Mouse (Mus musculus) midbrain, embryonic 10.5 days (tissue): ENCODE measurements around the gene Mif. TPM values are rescaled to one million over a fixed set of nuclear protein-coding genes. Genes with fewer than 3 reads are reported as not detected.
A peak's percentile ranks its signal among the peaks of the same experiment; 100 is the strongest.
"Not testable (repeated sequence)": the region's sequence is repeated elsewhere in the genome, so short reads cannot be mapped to it uniquely, and the experiment has no call there.

Experiments used
- DNase-seq: peaks from one replicate; pipeline ENCODE4 v3.0.0-alpha.2; 2017; ENCODE audit warnings: low spot score
- H3K27ac ChIP-seq: fragments of 300-500 bp; sonication (generic); replicated peaks from 2 replicates; pipeline ENCODE4 v1.5.1; 2016; ENCODE audit warnings: mild to moderate bottlenecking
- H3K27me3 ChIP-seq: fragments of 300-500 bp; sonication (generic); 2 replicates; pipeline ENCODE4 v1.6.1; 2016; ENCODE audit warnings: low read depth, mild to moderate bottlenecking; ENCODE audit not compliant: poor library complexity, severe bottlenecking
- H3K36me3 ChIP-seq: fragments of 300-500 bp; sonication (generic); 2 replicates; pipeline ENCODE4 v1.6.1; 2016; ENCODE audit warnings: mild to moderate bottlenecking, moderate library complexity
- H3K4me1 ChIP-seq: fragments of 300-500 bp; sonication (generic); 2 replicates; pipeline ENCODE4 v1.6.1; 2016
- H3K4me3 ChIP-seq: fragments of 300-500 bp; sonication (generic); 2 replicates; pipeline ENCODE4 v1.5.1; 2016; ENCODE audit warnings: mild to moderate bottlenecking, moderate library complexity
- H3K9me3 ChIP-seq: fragments of 300-500 bp; sonication (generic); replicated peaks from 2 replicates; pipeline ENCODE4 v1.6.1; 2016; ENCODE audit warnings: mild to moderate bottlenecking
- WGBS: fragments of 180-500 bp; shearing (Covaris S2); methylation state at CpG from one replicate; pipeline ENCODE4 v1.1.7; 2016; 5-methylcytosine and 5-hydroxymethylcytosine counted together
- polyA plus RNA-seq: library from polyadenylated mRNA; unstranded; fragments of >200 nt; fragmentation: Nextera tagmentation; extraction: Ambion mirVana; gene quantifications from 2 replicates; pipeline ENCODE4 v1.2.1, GENCODE M21; 2016

Gene Mif
- polyA plus RNA-seq, 1 experiment from 2014 or later: 3,289 TPM

GRCm38 (mm10) chr10:75848382-75848781 lies 11.7 kb downstream of the Mif start:
- Histone ChIP-seq H3K36me3 (no peaks in the 10 kb centered on the region), H3K4me3 (no peak overlapping the region), H3K27me3 (peaks cover 12% of the 10 kb centered on the region), H3K27ac (no peak overlapping the region), H3K9me3 (no peaks in the 10 kb centered on the region), H3K4me1 (peaks cover 35% of the 10 kb centered on the region)
- 37% methylated on average over 3 of the region's 3 CpGs for WGBS
- DNase-seq: no peak

GRCm38 (mm10) chr10:75845306-75845930 lies 14.6 kb downstream of the Mif start:
- no peak overlapping the region for H3K4me3 ChIP-seq
- 0 out of 2 replicates have a peak, but pooled peaks cover 4% of the 10 kb centered on the region for H3K27me3 ChIP-seq
- 83% methylated on average over 6 of the region's 6 CpGs for WGBS
- H3K27ac ChIP-seq: no peak overlapping the region
- DNase-seq: no peak
- peaks cover 19% of the 10 kb centered on the region for H3K4me1 ChIP-seq
- no peaks in the 10 kb centered on the region for H3K9me3 ChIP-seq
- no peaks in the 10 kb centered on the region for H3K36me3 ChIP-seq

DNA sequence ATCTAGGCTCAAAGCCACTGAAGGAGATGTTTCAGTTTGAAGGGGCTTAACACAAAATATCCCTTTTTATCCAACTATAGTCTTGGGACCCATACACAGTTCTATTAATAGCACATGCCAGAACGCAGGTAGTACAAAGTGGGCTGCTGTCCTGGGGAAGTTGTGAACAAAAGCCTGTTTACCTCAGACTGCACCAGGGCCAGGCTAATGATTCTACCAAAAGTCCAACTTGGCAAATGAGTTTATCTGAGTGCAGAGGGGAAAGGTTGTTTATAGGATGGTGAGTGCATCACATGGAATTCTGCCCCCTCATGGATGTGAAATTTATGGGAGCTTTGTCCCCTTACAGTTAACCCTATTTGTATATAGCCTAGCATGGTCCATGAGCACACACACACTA lies 15.2 kb downstream of the Mif start:
- Histone ChIP-seq H3K27me3 (no peaks in the 10 kb centered on the region), H3K27ac (0 out of 2 replicates have a peak overlapping the region, but pooled peaks have one; percentile 38), H3K9me3 (no peaks in the 10 kb centered on the region), H3K36me3 (no peaks in the 10 kb centered on the region), H3K4me3 (no peak overlapping the region), H3K4me1 (peaks cover 15% of the 10 kb centered on the region)
- WGBS: 84% methylated on average over 1 of the region's 1 CpGs
- no peak for DNase-seq

GRCm38 (mm10) chr10:75843898-75844297 lies 16.1 kb downstream of the Mif start:
- H3K9me3 ChIP-seq, H3K4me3 ChIP-seq, H3K4me1 ChIP-seq, H3K36me3 ChIP-seq, H3K27ac ChIP-seq, DNase-seq, H3K27me3 ChIP-seq: not testable (repeated sequence)
- WGBS: 85% methylated on average over 6 of the region's 6 CpGs

GRCm38 (mm10) chr10:75839092-75839491 lies 20.9 kb downstream of the Mif start:
- DNase-seq: no peak
- 88% methylated on average over 10 of the region's 10 CpGs for WGBS
- Histone ChIP-seq H3K9me3 (no peaks in the 10 kb centered on the region), H3K27me3 (peaks cover 29% of the 10 kb centered on the region), H3K27ac (no peak overlapping the region), H3K36me3 (no peaks in the 10 kb centered on the region), H3K4me3 (no peak overlapping the region), H3K4me1 (peaks cover 38% of the 10 kb centered on the region)

DNA sequence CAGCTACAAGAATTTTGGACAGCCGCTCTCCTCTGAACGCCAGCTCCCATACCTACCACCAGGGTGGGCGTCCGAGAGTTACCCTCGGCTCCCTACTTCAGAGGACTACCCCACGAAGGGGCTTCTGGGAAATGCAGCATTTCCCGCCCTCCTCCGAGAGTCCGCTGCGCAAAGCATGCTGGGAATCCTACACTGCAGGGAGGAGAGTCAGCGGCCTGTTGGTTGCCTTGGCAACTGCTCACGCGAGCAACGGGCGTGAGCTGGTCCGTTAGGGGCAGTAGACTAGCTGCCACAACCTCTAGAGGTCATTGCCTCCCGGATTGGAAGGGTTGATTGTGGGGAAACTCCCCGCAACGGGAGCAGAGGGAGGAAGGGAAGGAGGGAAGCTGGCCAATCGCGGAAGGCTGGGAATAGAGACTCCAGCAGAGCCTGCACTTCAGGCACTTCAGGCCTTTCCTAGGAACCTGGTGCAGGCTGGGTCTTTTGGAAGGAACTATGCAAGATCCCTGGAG lies 22.7 kb downstream of the Mif start, which contains the start of gene Gstt2:
Gene Gstt2 (minus strand): TSS at position 177 of the 512 bp plus-strand sequence.
- Histone ChIP-seq H3K36me3 (no peaks in the 10 kb centered on the region), H3K9me3 (no peaks in the 10 kb centered on the region), H3K27me3 (peaks cover 47% of the 10 kb centered on the region), H3K27ac (peak within 1 kb of the TSS; percentile 87), H3K4me1 (peaks cover 51% of the 10 kb centered on the region), H3K4me3 (peak within 1 kb of the TSS; percentile 51)
- under 1% methylated on average over 21 of the region's 21 CpGs for WGBS
- DNase-seq: peak; percentile 97

DNA sequence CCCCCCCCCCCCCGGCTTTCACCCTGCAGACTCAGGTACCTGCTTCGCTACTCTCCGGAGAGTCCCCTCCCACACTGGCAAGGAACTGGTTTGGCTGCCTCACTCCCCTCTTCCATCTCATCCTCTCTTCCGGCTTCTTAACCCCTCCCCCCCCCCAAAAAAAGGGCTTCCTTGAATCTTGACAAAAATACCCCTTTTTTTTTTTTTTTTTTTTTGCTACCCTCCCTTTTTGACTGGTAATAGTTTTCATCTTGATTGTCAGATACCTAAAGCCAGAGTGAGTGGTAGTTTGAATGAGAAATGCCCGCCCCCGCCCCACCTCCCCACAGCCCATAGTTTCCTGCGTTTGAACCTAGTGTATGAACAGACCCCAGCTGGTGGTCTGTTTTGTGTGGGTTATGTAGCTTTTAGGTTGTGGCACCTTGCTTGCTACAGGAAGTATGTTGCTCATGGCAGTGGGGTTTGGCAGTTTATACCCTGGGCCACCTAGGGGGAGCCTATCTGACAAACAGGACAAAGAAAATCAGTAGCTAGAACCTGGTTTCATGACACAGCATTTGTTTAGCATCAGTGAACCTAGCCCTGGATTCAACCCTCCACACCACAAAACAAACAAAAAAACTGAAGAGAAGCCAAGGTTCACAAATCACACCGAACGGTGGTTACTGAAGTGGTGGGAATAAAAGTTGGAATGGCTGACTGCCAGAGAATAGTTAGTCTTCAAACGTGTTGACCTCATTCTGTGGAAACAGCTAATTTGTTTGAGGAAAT lies 24.1 kb downstream of the Mif start:
- peak overlapping the region; percentile 34 for H3K4me3 ChIP-seq
- no peaks in the 10 kb centered on the region for H3K9me3 ChIP-seq
- peaks cover 51% of the 10 kb centered on the region for H3K4me1 ChIP-seq
- H3K27me3 ChIP-seq: peaks cover 53% of the 10 kb centered on the region
- 22% methylated on average over 8 of the region's 10 CpGs for WGBS
- DNase-seq: no peak
- H3K36me3 ChIP-seq: no peaks in the 10 kb centered on the region
- H3K27ac ChIP-seq: 0 out of 2 replicates have a peak overlapping the region, but pooled peaks have one; percentile 87

DNA sequence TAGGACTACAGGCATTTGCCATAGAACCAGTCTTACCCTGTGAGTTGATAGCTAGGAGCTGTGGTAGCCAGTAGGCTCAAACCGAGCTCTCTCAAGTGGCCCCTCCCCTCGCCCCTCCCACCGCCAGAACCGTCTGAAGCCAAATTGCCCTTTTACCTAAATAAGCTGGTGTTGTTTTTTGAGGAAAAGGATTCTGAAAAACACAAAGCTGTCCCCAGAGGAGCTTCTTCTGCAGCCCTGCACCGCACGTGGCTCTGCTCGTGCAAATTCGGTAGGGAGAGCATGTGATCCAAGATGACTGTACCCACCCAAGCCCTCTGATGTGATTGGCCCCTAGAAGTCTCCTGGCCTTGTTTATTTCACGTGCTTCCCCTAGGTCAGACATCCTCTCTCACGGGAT lies 24.7 kb downstream of the Mif start:
- WGBS: 2% methylated on average over 10 of the region's 10 CpGs
- Histone ChIP-seq H3K27ac (0 out of 2 replicates have a peak overlapping the region, but pooled peaks have one; percentile 9), H3K4me3 (peak overlapping the region; percentile 34), H3K36me3 (no peaks in the 10 kb centered on the region), H3K4me1 (peaks cover 51% of the 10 kb centered on the region), H3K27me3 (peaks cover 53% of the 10 kb centered on the region), H3K9me3 (no peaks in the 10 kb centered on the region)
- DNase-seq: peak; percentile 52

GRCm38 (mm10) chr10:75834721-75835120 lies 25.3 kb downstream of the Mif start:
- Histone ChIP-seq H3K4me1 (peaks cover 51% of the 10 kb centered on the region), H3K4me3 (peak overlapping the region; percentile 55), H3K9me3 (no peaks in the 10 kb centered on the region), H3K36me3 (no peaks in the 10 kb centered on the region), H3K27ac (peak overlapping the region; percentile 24; the same call in 1 of the 2 replicates), H3K27me3 (peaks cover 53% of the 10 kb centered on the region)
- 13% methylated on average over 9 of the region's 9 CpGs for WGBS
- no peak for DNase-seq

DNA sequence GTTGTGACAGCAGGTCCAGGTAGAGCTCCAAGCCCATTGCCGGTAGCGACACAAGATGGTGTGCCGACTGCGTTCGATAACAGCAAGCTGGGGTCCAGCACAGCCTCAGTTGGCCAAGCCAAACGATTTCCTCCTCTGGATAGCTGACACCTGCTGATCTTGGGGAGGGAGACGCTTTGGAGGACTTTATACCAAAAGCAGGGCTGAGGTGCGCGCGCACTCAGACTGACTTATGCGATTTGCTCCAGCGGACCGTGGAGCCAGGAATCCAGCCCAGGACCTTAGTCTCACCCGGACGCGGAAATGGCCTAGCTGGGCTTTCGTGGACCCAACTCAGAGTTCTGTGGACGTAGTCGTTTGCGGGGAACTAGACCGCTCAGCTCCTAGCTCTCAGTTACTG lies 25.8 kb downstream of the Mif start:
- WGBS: under 1% methylated on average over 21 of the region's 21 CpGs
- peak; percentile 76 for DNase-seq
- Histone ChIP-seq H3K9me3 (no peaks in the 10 kb centered on the region), H3K4me3 (peak overlapping the region; percentile 55), H3K36me3 (no peaks in the 10 kb centered on the region), H3K27ac (peak overlapping the region; percentile 24; the same call in 1 of the 2 replicates), H3K4me1 (peaks cover 51% of the 10 kb centered on the region), H3K27me3 (peaks cover 51% of the 10 kb centered on the region)

DNA sequence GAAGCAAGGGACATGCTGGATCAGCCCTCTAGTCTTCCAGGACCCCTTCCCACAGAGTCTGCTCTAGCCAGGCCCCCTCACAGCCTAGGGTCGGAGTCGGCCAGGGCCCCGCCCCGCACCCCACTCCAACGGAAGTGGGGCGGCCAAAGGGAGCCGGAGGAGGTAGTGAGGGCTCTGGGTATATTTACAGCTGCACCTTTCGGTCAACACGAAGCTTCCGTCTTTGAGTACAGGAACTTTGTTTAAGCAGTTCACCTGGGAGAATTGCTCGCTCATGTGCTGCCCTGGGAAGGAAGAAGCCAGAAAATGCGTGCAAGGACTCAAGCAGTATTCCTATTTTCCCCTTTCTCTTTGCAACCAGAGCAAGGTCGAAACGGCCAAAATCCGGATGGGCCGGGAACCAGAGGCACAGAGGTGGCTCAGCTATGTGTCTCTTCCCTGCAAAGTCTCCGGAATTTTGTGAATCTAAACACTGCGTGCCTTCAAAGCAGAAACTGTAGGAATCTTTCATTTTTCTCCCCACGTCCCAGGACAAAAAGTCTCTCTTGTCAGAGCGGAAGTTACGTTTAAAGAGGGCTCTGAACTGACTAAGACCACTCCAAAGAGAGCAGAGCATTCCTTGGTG lies 26.5 kb downstream of the Mif start:
- H3K9me3 ChIP-seq: no peaks in the 10 kb centered on the region
- 19% methylated on average over 21 of the region's 21 CpGs for WGBS
- H3K4me1 ChIP-seq: peaks cover 51% of the 10 kb centered on the region
- no peaks in the 10 kb centered on the region for H3K36me3 ChIP-seq
- H3K27ac ChIP-seq: peak overlapping the region; percentile 24
- H3K27me3 ChIP-seq: peaks cover 47% of the 10 kb centered on the region
- H3K4me3 ChIP-seq: peak overlapping the region; percentile 55
- no peak for DNase-seq

DNA sequence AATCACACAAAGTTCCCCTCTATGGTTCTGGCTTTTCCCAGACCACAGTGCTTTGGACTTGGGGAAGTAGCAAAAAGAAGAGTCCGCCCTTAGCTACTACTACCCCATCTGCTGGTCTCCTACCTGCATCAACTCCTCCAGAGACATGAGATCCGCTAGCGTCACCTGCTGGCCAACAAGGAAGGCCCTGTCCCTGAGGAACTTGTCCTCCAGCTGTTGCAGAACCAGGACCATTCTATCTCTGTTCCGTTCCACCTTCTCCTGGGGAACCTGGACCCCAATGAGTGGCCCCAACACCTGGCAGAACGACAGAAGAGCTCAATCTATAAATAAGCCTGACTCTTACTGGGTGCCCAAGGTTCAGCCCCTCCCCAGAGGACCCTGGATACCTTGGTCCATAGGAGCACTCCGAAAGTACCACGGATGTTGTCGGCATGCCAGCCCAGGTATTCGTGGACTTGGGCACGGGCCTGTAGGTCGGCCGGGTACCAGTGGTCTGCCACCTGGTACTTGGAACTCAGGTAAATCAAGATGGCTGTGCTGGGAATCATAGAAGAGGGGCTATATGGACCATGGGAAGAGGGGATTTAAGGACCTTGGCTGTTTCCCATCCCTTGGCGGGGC lies 27.7 kb downstream of the Mif start:
- Histone ChIP-seq H3K4me1 (peaks cover 42% of the 10 kb centered on the region), H3K27ac (no peak overlapping the region), H3K9me3 (no peaks in the 10 kb centered on the region), H3K36me3 (no peaks in the 10 kb centered on the region), H3K27me3 (peaks cover 47% of the 10 kb centered on the region), H3K4me3 (no peak overlapping the region)
- WGBS: 65% methylated on average over 13 of the region's 13 CpGs
- no peak for DNase-seq
